Mouse (Mus musculus) megakaryocyte-erythroid progenitor cell, adult 5-6 weeks (primary cell): ENCODE measurements around the gene Cdh23. TPM values are rescaled to one million over a fixed set of nuclear protein-coding genes. Genes with fewer than 3 reads are reported as not detected.

Source experiments
- ATAC-seq: replicated peaks from 2 replicates; pipeline ENCODE4 v1.8.0; 2016; ENCODE audit warnings: mild to moderate bottlenecking, inconsistent platforms; ENCODE audit not compliant: severe bottlenecking, poor library complexity, low FRiP score, low TSS enrichment
- total RNA-seq, 2 experiments: library from RNA; stranded (forward) in 1 of 2; stranded (reverse) in 1 of 2; fragments of 200-1000, 215-1000 nt in 1 of 2; fragments of >200 nt in 1 of 2; fragmentation: Nextera tagmentation in 1 of 2; gene quantifications; 2 replicates each; pipeline ENCODE4 v1.2.3; 2014 to 2017

Gene Cdh23
- total RNA-seq, 2 experiments from 2014 or later = not detected

GRCm38 (mm10) chr10:60590241-60590640 lies 106.0 kb downstream of the Cdh23 start:
- ATAC-seq = no peak

- no peak for ATAC-seq
These were observed 110.6 kb downstream of the Cdh23 start for GRCm38 (mm10) chr10:60585691-60586090.

- no peak for ATAC-seq
These were observed 113.3 kb downstream of the Cdh23 start for GRCm38 (mm10) chr10:60582956-60583355.

GRCm38 (mm10) chr10:60580666-60581065 lies 115.6 kb downstream of the Cdh23 start:
- no peak for ATAC-seq

GRCm38 (mm10) chr10:60578738-60579538 lies 117.4 kb downstream of the Cdh23 start:
- no peak for ATAC-seq

- peak; percentile 68 for ATAC-seq
These were observed 118.2 kb downstream of the Cdh23 start for GRCm38 (mm10) chr10:60577920-60578737.

GRCm38 (mm10) chr10:60577125-60577919 lies 119.0 kb downstream of the Cdh23 start:
- peak; percentile 86 for ATAC-seq

GRCm38 (mm10) chr10:60574851-60575250 lies 121.4 kb downstream of the Cdh23 start:
- no peak for ATAC-seq

- no peak for ATAC-seq
These were observed 124.8 kb downstream of the Cdh23 start for GRCm38 (mm10) chr10:60571491-60571890.

- peak; percentile 40 for ATAC-seq
These were observed 129.8 kb downstream of the Cdh23 start for GRCm38 (mm10) chr10:60566369-60567037.

GRCm38 (mm10) chr10:60564136-60564535 lies 132.2 kb downstream of the Cdh23 start:
- ATAC-seq = no peak

GRCm38 (mm10) chr10:60562946-60563345 lies 133.3 kb downstream of the Cdh23 start:
- ATAC-seq = no peak

- no peak for ATAC-seq
These were observed 137.8 kb downstream of the Cdh23 start for GRCm38 (mm10) chr10:60558491-60558927.

- no peak for ATAC-seq
These were observed 143.2 kb downstream of the Cdh23 start for GRCm38 (mm10) chr10:60552951-60553635.

GRCm38 (mm10) chr10:60539164-60539914 lies 157.0 kb downstream of the Cdh23 start:
- no peak for ATAC-seq

GRCm38 (mm10) chr10:60536098-60536811 lies 160.0 kb downstream of the Cdh23 start:
- peak; percentile 73; the same call in 1 of the 2 replicates for ATAC-seq

GRCm38 (mm10) chr10:60532502-60532901 lies 163.8 kb downstream of the Cdh23 start:
- no peak for ATAC-seq
